Mouse (Mus musculus) adrenal gland, postnatal 4 days (tissue): ENCODE data around the gene Asb18. TPM values are rescaled to one million over a fixed set of nuclear protein-coding genes. Genes with fewer than 3 reads are reported as not detected.

ENCODE experiments used
- DNase-seq, 2 experiments: peaks; one replicate each; pipeline ENCODE4 v3.0.0; 2021 to 2022; ENCODE audit warnings: low spot score in 2 of 2, mixed read lengths in 2 of 2
- total RNA-seq, 2 experiments: library from RNA; stranded (reverse); gene quantifications; 2 replicates each; pipeline ENCODE4 v1.2.3; 2021

The Asb18 gene
- total RNA-seq, 2 experiments from 2014 or later, result 0.28 TPM; not detected in 1

- DNase-seq, result no peak
Observed at GRCm38 (mm10) chr1:89902236-89902635, 112.2 kb downstream of the Asb18 start.

- DNase-seq, result no peak
Observed at GRCm38 (mm10) chr1:89901381-89901780, 113.1 kb downstream of the Asb18 start.

Other genes with a start within 250 kb of the Asb18 start
- gene Gbx2, start 83.5 kb downstream of the Asb18 start, total RNA-seq, result not detected
- gene Iqca, start 138.7 kb upstream of the Asb18 start, total RNA-seq, result not detected
- gene Ackr3, start 189.3 kb upstream of the Asb18 start, total RNA-seq, result 10 to 100 TPM; 19.5 to 22.2 TPM